Mouse (Mus musculus) forebrain, embryonic 11.5 days (tissue): ENCODE results near the gene Sbf2. TPM values are rescaled to one million over a fixed set of nuclear protein-coding genes. Genes with fewer than 3 reads are reported as not detected.

Experiments
- ATAC-seq: fragments of 200-750 bp; cut with Nextera tagmentation; replicated peaks from 2 replicates; pipeline ENCODE4 v1.8.0; 2017; ENCODE audit warnings: moderate TSS enrichment; ENCODE audit not compliant: low FRiP score
- DNase-seq: peaks from one replicate; pipeline ENCODE4 v3.0.0-alpha.2; 2017; ENCODE audit warnings: low spot score
- H3K27ac ChIP-seq: fragments of 300-500 bp; sonication (generic); 2 replicates; pipeline ENCODE4 v1.5.1; 2014; ENCODE audit warnings: low read depth, low read length
- H3K27me3 ChIP-seq: fragments of 300-500 bp; sonication (generic); 2 replicates; pipeline ENCODE4 v1.6.1; 2014; ENCODE audit warnings: mild to moderate bottlenecking, low read length, mixed read lengths; ENCODE audit not compliant: control insufficient read depth, insufficient read depth
- H3K36me3 ChIP-seq: fragments of 300-500 bp; sonication (generic); 2 replicates; pipeline ENCODE4 v1.6.1; 2014; ENCODE audit warnings: mild to moderate bottlenecking, low read length, moderate library complexity, mixed read lengths; ENCODE audit not compliant: control insufficient read depth, insufficient read depth
- H3K4me1 ChIP-seq: fragments of 300-500 bp; sonication (generic); replicated peaks from 2 replicates; pipeline ENCODE4 v1.6.1; 2014; ENCODE audit warnings: low read length, mixed read lengths; ENCODE audit not compliant: control insufficient read depth, insufficient read depth
- H3K4me2 ChIP-seq: fragments of 300-500 bp; sonication (generic); 2 replicates; pipeline ENCODE4 v1.6.1; 2014; ENCODE audit warnings: low read depth, mild to moderate bottlenecking, low read length, moderate library complexity, mixed read lengths; ENCODE audit not compliant: severe bottlenecking
- H3K4me3 ChIP-seq: fragments of 300-500 bp; sonication (generic); 2 replicates; pipeline ENCODE4 v1.5.1; 2014; ENCODE audit warnings: low read depth, low read length
- H3K9ac ChIP-seq: fragments of 300-500 bp; sonication (generic); 2 replicates; pipeline ENCODE4 v1.6.1; 2014; ENCODE audit warnings: low read length
- H3K9me3 ChIP-seq: fragments of 300-500 bp; sonication (generic); 2 replicates; pipeline ENCODE4 v1.6.1; 2016; ENCODE audit warnings: low read length, mixed read lengths; ENCODE audit not compliant: control insufficient read depth
- WGBS: fragments of 180-500 bp; shearing (Covaris S2); extraction: QIAGEN DNeasy Blood & Tissue Kit; methylation state at CpG from one replicate; pipeline ENCODE4 v1.1.7; 2014; 5-methylcytosine and 5-hydroxymethylcytosine counted together
- polyA plus RNA-seq: library from polyadenylated mRNA; unstranded; fragments of >200 nt; fragmentation: Nextera tagmentation; extraction: Ambion mirVana; gene quantifications from 2 replicates; pipeline ENCODE4 v1.2.1, GENCODE M21; 2014

Sbf2 gene
- polyA plus RNA-seq, 1 experiment from 2014 or later = 45.1 TPM

- Histone ChIP-seq H3K9me3 (no peaks in the 10 kb centered on the region), H3K9ac (no peak overlapping the region), H3K4me1 (no peaks in the 10 kb centered on the region), H3K4me3 (no peak overlapping the region), H3K27ac (no peak overlapping the region), H3K36me3 (no peaks in the 10 kb centered on the region; the same call in 1 of the 2 replicates), H3K4me2 (no peak overlapping the region), H3K27me3 (no peaks in the 10 kb centered on the region)
- DNase-seq (no peak), ATAC-seq (no peak)
- WGBS = 93% methylated on average over 7 of the region's 7 CpGs
Measured at GRCm38 (mm10) chr7:110270455-110270854, 344.3 kb downstream of the Sbf2 start.

- no peak for DNase-seq
- H3K36me3 ChIP-seq = no peaks in the 10 kb centered on the region; the same call in 1 of the 2 replicates
- no peaks in the 10 kb centered on the region for H3K9me3 ChIP-seq
- no peaks in the 10 kb centered on the region for H3K4me1 ChIP-seq
- ATAC-seq = no peak
- H3K27ac ChIP-seq = no peak overlapping the region
- H3K4me2 ChIP-seq = no peak overlapping the region
- no peak overlapping the region for H3K4me3 ChIP-seq
- H3K9ac ChIP-seq = no peak overlapping the region
- WGBS = 88% methylated on average over 14 of the region's 14 CpGs
- H3K27me3 ChIP-seq = no peaks in the 10 kb centered on the region
Measured at GRCm38 (mm10) chr7:110269777-110270176, 344.9 kb downstream of the Sbf2 start.

GRCm38 (mm10) chr7:110268511-110268910, 346.2 kb downstream of the Sbf2 start:
- Histone ChIP-seq H3K4me2 (no peak overlapping the region), H3K36me3 (no peaks in the 10 kb centered on the region; the same call in 1 of the 2 replicates)
- DNase-seq = no peak

GRCm38 (mm10) chr7:110267994-110268393, 346.7 kb downstream of the Sbf2 start:
- H3K36me3 ChIP-seq = no peaks in the 10 kb centered on the region; the same call in 1 of the 2 replicates
- no peaks in the 10 kb centered on the region for H3K27me3 ChIP-seq
- no peaks in the 10 kb centered on the region for H3K9me3 ChIP-seq
- DNase-seq = no peak
- H3K4me3 ChIP-seq = no peak overlapping the region
- H3K27ac ChIP-seq = no peak overlapping the region
- 92% methylated on average over 9 of the region's 9 CpGs for WGBS
- no peak for ATAC-seq
- no peaks in the 10 kb centered on the region for H3K4me1 ChIP-seq
- no peak overlapping the region for H3K4me2 ChIP-seq
- no peak overlapping the region for H3K9ac ChIP-seq

More at GRCm38 (mm10) chr7:110268511-110268910, 346.2 kb downstream of the Sbf2 start:
- no peaks in the 10 kb centered on the region for H3K27me3 ChIP-seq
- H3K4me1 ChIP-seq = no peaks in the 10 kb centered on the region
- H3K9me3 ChIP-seq = no peaks in the 10 kb centered on the region
- H3K9ac ChIP-seq = no peak overlapping the region
- WGBS = 77% methylated on average over 4 of the region's 4 CpGs
- ATAC-seq = no peak
- no peak overlapping the region for H3K27ac ChIP-seq
- H3K4me3 ChIP-seq = no peak overlapping the region

- Histone ChIP-seq H3K9me3 (no peaks in the 10 kb centered on the region), H3K4me1 (no peaks in the 10 kb centered on the region), H3K4me2 (no peak overlapping the region), H3K9ac (no peak overlapping the region), H3K27me3 (no peaks in the 10 kb centered on the region), H3K4me3 (no peak overlapping the region), H3K36me3 (no peaks in the 10 kb centered on the region; the same call in 1 of the 2 replicates), H3K27ac (no peak overlapping the region)
- no peak for DNase-seq
- ATAC-seq = no peak
Measured at GRCm38 (mm10) chr7:110267014-110267413, 347.7 kb downstream of the Sbf2 start.

- H3K27ac ChIP-seq = no peak overlapping the region
- H3K9me3 ChIP-seq = no peaks in the 10 kb centered on the region
- no peaks in the 10 kb centered on the region; the same call in 1 of the 2 replicates for H3K36me3 ChIP-seq
- H3K4me2 ChIP-seq = no peak overlapping the region
- H3K27me3 ChIP-seq = no peaks in the 10 kb centered on the region
- no peaks in the 10 kb centered on the region for H3K4me1 ChIP-seq
- 31% methylated on average over 7 of the region's 7 CpGs for WGBS
- no peak overlapping the region for H3K9ac ChIP-seq
- ATAC-seq (no peak), DNase-seq (peak; percentile 90)
- no peak overlapping the region for H3K4me3 ChIP-seq
Measured at GRCm38 (mm10) chr7:110265796-110266195, 348.9 kb downstream of the Sbf2 start.

- Histone ChIP-seq H3K9ac (no peak overlapping the region), H3K4me2 (no peak overlapping the region), H3K4me1 (no peaks in the 10 kb centered on the region), H3K36me3 (no peaks in the 10 kb centered on the region), H3K27me3 (no peaks in the 10 kb centered on the region), H3K9me3 (no peaks in the 10 kb centered on the region), H3K27ac (no peak overlapping the region), H3K4me3 (no peak overlapping the region)
- no peak for ATAC-seq
- no peak for DNase-seq
- WGBS = 85% methylated on average over 1 of the region's 1 CpGs
Measured at GRCm38 (mm10) chr7:110263474-110263873, 351.2 kb downstream of the Sbf2 start.

- Histone ChIP-seq H3K4me3 (no peak overlapping the region), H3K4me1 (no peaks in the 10 kb centered on the region), H3K27ac (no peak overlapping the region), H3K9me3 (no peaks in the 10 kb centered on the region), H3K36me3 (no peaks in the 10 kb centered on the region), H3K4me2 (no peak overlapping the region), H3K9ac (no peak overlapping the region), H3K27me3 (no peaks in the 10 kb centered on the region)
- whole genome bisulfite sequencing = 78% methylated on average over 1 of the region's 1 CpGs
- no peak for ATAC-seq
- no peak for DNase-seq
Measured at GRCm38 (mm10) chr7:110262661-110263060, 352.1 kb downstream of the Sbf2 start.

GRCm38 (mm10) chr7:110261807-110262206, 352.9 kb downstream of the Sbf2 start:
- Histone ChIP-seq H3K4me2 (no peak overlapping the region), H3K4me3 (no peak overlapping the region), H3K27ac (no peak overlapping the region), H3K4me1 (no peaks in the 10 kb centered on the region), H3K9ac (no peak overlapping the region), H3K36me3 (no peaks in the 10 kb centered on the region), H3K27me3 (no peaks in the 10 kb centered on the region), H3K9me3 (no peaks in the 10 kb centered on the region)
- no peak for DNase-seq
- 85% methylated on average over 4 of the region's 4 CpGs for WGBS
- ATAC-seq = no peak
